Mouse (Mus musculus): ENCODE measurements around the gene Abcf3.

GRCm38 (mm10) chr16:20604705-20605104 is 56.3 kb downstream of the Abcf3 start:
- TF ChIP-seq GATA1 (IDR thresholded peaks at IDR 0.05; ENCODE audit: borderline replicate concordance, low read length) (no peak), FLI1 (IDR thresholded peaks at IDR 0.05; ENCODE audit: low read length) (no peak)
